ENCODE assay signal across 8 mouse cellular contexts in genomic region chr17:86909733-86910495, GRCm38 (mm10). TPM values are rescaled to one million over a fixed set of nuclear protein-coding genes. Genes with fewer than 3 reads are reported as not detected.
A peak's percentile ranks its signal among the peaks of the same experiment; 100 is the strongest.
DNase-seq lines count a peak whose midpoint lies in the region; ATAC-seq lines count a peak whose summit lies in the region.

No protein-coding gene starts in this region.

- H3K27ac ChIP-seq in forebrain, embryonic 16.5 days (ENCODE audit: low read length), result no peak overlapping the region

- H3K27me3 ChIP-seq in forebrain, embryonic 16.5 days (replicated peaks; ENCODE audit: control insufficient read depth, insufficient read depth, low read length), result no peaks in the 10 kb centered on the region

- no peaks in the 10 kb centered on the region for H3K36me3 ChIP-seq in forebrain, embryonic 16.5 days (ENCODE audit: control insufficient read depth, insufficient read depth)

- 70% methylated on average over 14 of the region's 14 CpGs for WGBS in forebrain, embryonic 16.5 days

- H3K4me2 ChIP-seq in forebrain, embryonic 16.5 days (ENCODE audit: low read length), result no peak overlapping the region

- peak; percentile 76 for DNase-seq in heart, adult 11 months
- DNase-seq in heart, postnatal 25 days (ENCODE audit: low spot score), result no peak
- peak; percentile 13 for DNase-seq in urinary bladder, adult 2 months (ENCODE audit: low spot score)
- no peak for DNase-seq in urinary bladder, adult 18-20 months (ENCODE audit: low spot score in 2 of 2)
- peak; percentile 52 to 67 for DNase-seq in heart, postnatal 10 days
- peak; percentile 36 to 50 for DNase-seq in lung, postnatal 4 days

- intact Hi-C loops in heart, postnatal 25 days (cut with DNase I), result loop anchor here (2.0 to 10.0 kb wide), 4 partner anchors 93 to 748 kb away; partner anchors contain the start of gene Epas1
- intact Hi-C loops in heart, postnatal 10 days (cut with DNase I), result loop anchor here (1.0 to 10.0 kb wide), 3 partner anchors 134 to 339 kb away; partner anchors contain the start of gene Epas1

- no peaks in the 10 kb centered on the region for H3K9me3 ChIP-seq in forebrain, embryonic 16.5 days (ENCODE audit: control insufficient read depth, low read length)

- no peak overlapping the region for H3K9ac ChIP-seq in forebrain, embryonic 16.5 days (replicated peaks; ENCODE audit: low read depth, low read length)

- H3K4me1 ChIP-seq in forebrain, embryonic 16.5 days (replicated peaks; ENCODE audit: control insufficient read depth, insufficient read depth, low read length), result peaks cover 11% of the 10 kb centered on the region

- H3K4me3 ChIP-seq in forebrain, embryonic 16.5 days (replicated peaks; ENCODE audit: low read length), result no peak overlapping the region

- ATAC-seq in megakaryocyte-erythroid progenitor cell, adult 5-6 weeks (replicated peaks; ENCODE audit: low FRiP score, low TSS enrichment, poor library complexity, severe bottlenecking), result no peak
- no peak for ATAC-seq in forebrain, embryonic 16.5 days

RNA-seq across cellular contexts. Expression of gene Tmem247, which starts 7.2 kb away (rescaled TPM):
- not detected for total RNA-seq in heart, postnatal 25 days (2021)
- polyA plus RNA-seq in urinary bladder, adult 2 months (2012; rRNA removed), result not detected in 2 replicates
- total RNA-seq in heart, postnatal 10 days (2021), result not detected
- not detected in 2 replicates for total RNA-seq in megakaryocyte-erythroid progenitor cell, adult 5-6 weeks (2014; fragmentation: Nextera tagmentation)
- not detected in 2 replicates for total RNA-seq in megakaryocyte-erythroid progenitor cell, adult 5-6 weeks (2017)
- not detected in 2 replicates for polyA plus RNA-seq in forebrain, embryonic 16.5 days (2015; fragmentation: Nextera tagmentation; extraction: Ambion mirVana)

RNA-seq across cellular contexts. Expression of gene Atp6v1e2, which starts 37.8 kb away (rescaled TPM):
- not detected for total RNA-seq in heart, postnatal 25 days (2021)
- polyA plus RNA-seq in urinary bladder, adult 2 months (2012; rRNA removed), result not detected in 2 replicates
- not detected for total RNA-seq in heart, postnatal 10 days (2021)
- total RNA-seq in megakaryocyte-erythroid progenitor cell, adult 5-6 weeks (2014; fragmentation: Nextera tagmentation), result not detected in 2 replicates
- not detected in 2 replicates for total RNA-seq in megakaryocyte-erythroid progenitor cell, adult 5-6 weeks (2017)
- not detected in 2 replicates for polyA plus RNA-seq in forebrain, embryonic 16.5 days (2015; fragmentation: Nextera tagmentation; extraction: Ambion mirVana)

RNA-seq across cellular contexts. Expression of gene Rhoq, which starts 53.0 kb away (rescaled TPM):
- total RNA-seq in heart, postnatal 25 days (2021), result 100 to 1,000 TPM; 140 to 159 TPM
- 43.4 and 52.5 TPM in 2 replicates for polyA plus RNA-seq in urinary bladder, adult 2 months (2012; rRNA removed)
- 100 to 1,000 TPM; 168 to 176 TPM for total RNA-seq in heart, postnatal 10 days (2021)
- 0.13 and 2.8 TPM in 2 replicates for total RNA-seq in megakaryocyte-erythroid progenitor cell, adult 5-6 weeks (2014; fragmentation: Nextera tagmentation)
- total RNA-seq in megakaryocyte-erythroid progenitor cell, adult 5-6 weeks (2017), result 1.5 and 2.9 TPM in 2 replicates
- polyA plus RNA-seq in forebrain, embryonic 16.5 days (2015; fragmentation: Nextera tagmentation; extraction: Ambion mirVana), result 5.2 and 5.4 TPM in 2 replicates

Comparison
In these comparisons a context has a peak if more than half of its experiments do, and no peak if none do; other contexts are left out.
1. DNase-seq: peak in heart, adult 11 months (single experiment), urinary bladder, adult 2 months (single experiment), heart, postnatal 10 days (2 of 2) and lung, postnatal 4 days (2 of 2); none in heart, postnatal 25 days (single experiment) and urinary bladder, adult 18-20 months (0 of 2).
2. RNA of gene Rhoq, which starts 53.0 kb away (total RNA-seq): 168 to 176 TPM in heart, postnatal 10 days and 140 to 159 TPM in heart, postnatal 25 days; 0.13 to 2.9 TPM in megakaryocyte-erythroid progenitor cell, adult 5-6 weeks; every median in the first group is over 10 times any median in the second.